In genomic region chr2:78048030-78048705, GRCm38 (mm10) we compare ENCODE assay signal across 9 mouse cellular contexts.
DNase-seq lines count a peak whose midpoint lies in the region; ATAC-seq and TF ChIP-seq lines count a peak whose summit lies in the region.
"Had no signal": no experiment of that assay in that cellular context is flagged by ENCODE, and none has a peak within 500 bp of the region (broad histone marks: within the 10 kb centered on the region; RNA-seq: fewer than 3 reads in every experiment).

No protein-coding gene starts in this region.

- ATAC-seq in CD4-positive, CD25-positive, alpha-beta regulatory T cell, adult 4 months: peak; percentile 61
- ATAC-seq in hindbrain, embryonic 16.5 days: peak; percentile 77
- ATAC-seq in midbrain, embryonic 15.5 days (replicated peaks): peak; percentile 77
- ATAC-seq in inflammation-experienced regulatory T-cells, adult 6 months: no peak

- no peak overlapping the region for H3K4me3 ChIP-seq in kidney, adult 2 months (ENCODE audit: insufficient read depth, low read depth, low read length)
- no peak overlapping the region for H3K4me3 ChIP-seq in hindbrain, embryonic 16.5 days (ENCODE audit: low read length)
- H3K4me3 ChIP-seq in midbrain, embryonic 15.5 days: no peak overlapping the region
- H3K4me3 ChIP-seq: liver, embryonic 13.5 days had no signal

- H3K4me1 ChIP-seq in kidney, adult 2 months (ENCODE audit: control insufficient read depth, insufficient read depth, low read length): no peaks in the 10 kb centered on the region; the same call in 1 of the 2 replicates
- peaks cover 8% of the 10 kb centered on the region; the same call in 1 of the 2 replicates for H3K4me1 ChIP-seq in hindbrain, embryonic 16.5 days (ENCODE audit: control insufficient read depth, insufficient read depth, low read depth, low read length)
- H3K4me1 ChIP-seq in midbrain, embryonic 15.5 days: peaks cover 11% of the 10 kb centered on the region

- WGBS in kidney, adult 2 months: 25% methylated on average over 11 of the region's 11 CpGs
- 36% methylated on average over 11 of the region's 11 CpGs for WGBS in hindbrain, embryonic 16.5 days
- 37% methylated on average over 11 of the region's 11 CpGs for WGBS in midbrain, embryonic 15.5 days

- no peaks in the 10 kb centered on the region for H3K27me3 ChIP-seq in kidney, adult 2 months (replicated peaks; ENCODE audit: control insufficient read depth, insufficient read depth, low read length)
- H3K27me3 ChIP-seq in hindbrain, embryonic 16.5 days (replicated peaks; ENCODE audit: control insufficient read depth, insufficient read depth, low read length): no peaks in the 10 kb centered on the region
- H3K27me3 ChIP-seq in midbrain, embryonic 15.5 days (replicated peaks): no peaks in the 10 kb centered on the region
- H3K27me3 ChIP-seq: liver, embryonic 13.5 days had no signal

- 0 out of 2 replicates have a peak, but pooled peaks have one; percentile 22 for TF ChIP-seq CTCF in kidney, adult 2 months (conservative IDR thresholded peaks at IDR 0.05; ENCODE audit: insufficient read depth, insufficient read length, low read depth, low read length)

- H3K36me3 ChIP-seq in kidney, adult 2 months (ENCODE audit: control insufficient read depth, insufficient read depth, low read length): no peaks in the 10 kb centered on the region
- H3K36me3 ChIP-seq in hindbrain, embryonic 16.5 days (ENCODE audit: control insufficient read depth, insufficient read depth, low read length): no peaks in the 10 kb centered on the region
- H3K36me3 ChIP-seq in midbrain, embryonic 15.5 days (replicated peaks): no peaks in the 10 kb centered on the region
- H3K36me3 ChIP-seq: liver, embryonic 13.5 days had no signal

- H3K9me3 ChIP-seq in hindbrain, embryonic 16.5 days (ENCODE audit: control insufficient read depth, low read length): no peaks in the 10 kb centered on the region
- H3K9me3 ChIP-seq in midbrain, embryonic 15.5 days: no peaks in the 10 kb centered on the region
- H3K9me3 ChIP-seq: liver, embryonic 13.5 days had no signal

- H3K9ac ChIP-seq in hindbrain, embryonic 16.5 days (ENCODE audit: low read depth, low read length): no peak overlapping the region
- H3K9ac ChIP-seq in midbrain, embryonic 15.5 days: peak overlapping the region; percentile 26; the same call in 1 of the 2 replicates
- H3K9ac ChIP-seq: liver, embryonic 13.5 days had no signal

- H3K27ac ChIP-seq in kidney, adult 2 months (ENCODE audit: insufficient read depth, low read depth, low read length): no peak overlapping the region
- no peak overlapping the region; the same call in 1 of the 2 replicates for H3K27ac ChIP-seq in hindbrain, embryonic 16.5 days (ENCODE audit: low read depth, low read length)
- H3K27ac ChIP-seq in midbrain, embryonic 15.5 days: peak overlapping the region; percentile 66
- H3K27ac ChIP-seq: liver, embryonic 13.5 days had no signal

- peak overlapping the region; percentile 55 for H3K4me2 ChIP-seq in hindbrain, embryonic 16.5 days (ENCODE audit: low read length)
- H3K4me2 ChIP-seq in midbrain, embryonic 15.5 days: peak overlapping the region; percentile 53

- DNase-seq in kidney, adult 2 months: peak; percentile 26
- no peak for DNase-seq in kidney, postnatal 4 days
- DNase-seq in cerebellum, postnatal 14 days: peak; percentile 20 to 64
- DNase-seq in thymus, postnatal 14 days: no peak
- DNase-seq: liver, embryonic 13.5 days had no signal

- TF ChIP-seq POLR2A in kidney, adult 2 months (IDR thresholded peaks at IDR 0.05; ENCODE audit: low read depth, low read length): no peak

Comparison
In these comparisons a context has a peak if more than half of its experiments do, and no peak if none do; other contexts are left out.
1. DNase-seq: peak in kidney, adult 2 months (single experiment) and cerebellum, postnatal 14 days (2 of 2); none in kidney, postnatal 4 days (0 of 2) and thymus, postnatal 14 days (single experiment).